ENCODE assay signal across 12 mouse cellular contexts in genomic region chr15:10506099-10506498, GRCm38 (mm10). TPM values are rescaled to one million over a fixed set of nuclear protein-coding genes. Genes with fewer than 3 reads are reported as not detected.
DNase-seq lines count a peak whose midpoint lies in the region; ATAC-seq lines count a peak whose summit lies in the region.
"Had no signal": no experiment of that assay in that cellular context is flagged by ENCODE, and none has a peak within 500 bp of the region (broad histone marks: within the 10 kb centered on the region; RNA-seq: fewer than 3 reads in every experiment).

No protein-coding gene starts in this region.

- H3K4me3 ChIP-seq in limb, embryonic 13.5 days, result no peak overlapping the region
- no peak overlapping the region for H3K4me3 ChIP-seq in forebrain, embryonic 16.5 days (replicated peaks; ENCODE audit: low read length)
- H3K4me3 ChIP-seq: neural tube, embryonic 13.5 days had no signal

- WGBS in limb, embryonic 13.5 days, result 23% methylated on average over 11 of the region's 11 CpGs
- WGBS in forebrain, embryonic 16.5 days, result 78% methylated on average over 11 of the region's 11 CpGs

- H3K9ac ChIP-seq in limb, embryonic 13.5 days, result no peak overlapping the region
- no peak overlapping the region for H3K9ac ChIP-seq in forebrain, embryonic 16.5 days (replicated peaks; ENCODE audit: low read depth, low read length)
- H3K9ac ChIP-seq: neural tube, embryonic 13.5 days had no signal

- H3K4me2 ChIP-seq in limb, embryonic 13.5 days (replicated peaks), result peak overlapping the region; percentile 26
- no peak overlapping the region for H3K4me2 ChIP-seq in forebrain, embryonic 16.5 days (ENCODE audit: low read length)
- H3K4me2 ChIP-seq: neural tube, embryonic 13.5 days had no signal

- H3K27me3 ChIP-seq in limb, embryonic 13.5 days, result no peaks in the 10 kb centered on the region
- no peaks in the 10 kb centered on the region for H3K27me3 ChIP-seq in forebrain, embryonic 16.5 days (replicated peaks; ENCODE audit: control insufficient read depth, insufficient read depth, low read length)
- H3K27me3 ChIP-seq: neural tube, embryonic 13.5 days had no signal

- ATAC-seq in limb, embryonic 13.5 days (ENCODE audit: low FRiP score, low read depth), result no peak
- no peak for ATAC-seq in granulocyte monocyte progenitor cell, adult 5-6 weeks (replicated peaks; ENCODE audit: poor library complexity, severe bottlenecking)
- no peak for ATAC-seq in forebrain, embryonic 16.5 days
- ATAC-seq: intestine, embryonic 16.5 days had no signal

- H3K9me3 ChIP-seq in limb, embryonic 13.5 days, result no peaks in the 10 kb centered on the region
- H3K9me3 ChIP-seq in forebrain, embryonic 16.5 days (ENCODE audit: control insufficient read depth, low read length), result no peaks in the 10 kb centered on the region
- H3K9me3 ChIP-seq: neural tube, embryonic 13.5 days had no signal

- no peaks in the 10 kb centered on the region for H3K36me3 ChIP-seq in limb, embryonic 13.5 days
- H3K36me3 ChIP-seq in forebrain, embryonic 16.5 days (ENCODE audit: control insufficient read depth, insufficient read depth), result no peaks in the 10 kb centered on the region
- H3K36me3 ChIP-seq: neural tube, embryonic 13.5 days had no signal

- 0 out of 2 replicates have a peak, but pooled peaks cover 4% of the 10 kb centered on the region for H3K4me1 ChIP-seq in limb, embryonic 13.5 days
- H3K4me1 ChIP-seq in forebrain, embryonic 16.5 days (replicated peaks; ENCODE audit: control insufficient read depth, insufficient read depth, low read length), result no peaks in the 10 kb centered on the region
- H3K4me1 ChIP-seq: neural tube, embryonic 13.5 days had no signal

- peak; percentile 22 to 29 for DNase-seq in cerebellum, postnatal 14 days
- DNase-seq in cerebellum, adult 11-12 months, result no peak
- DNase-seq in embryo, embryonic 11 days, result peak; percentile 54
- peak; percentile 27 to 39 for DNase-seq in heart, adult 9 months (ENCODE audit: low spot score in 2 of 2)
- no peak for DNase-seq in liver

- H3K27ac ChIP-seq in limb, embryonic 13.5 days, result no peak overlapping the region
- no peak overlapping the region for H3K27ac ChIP-seq in forebrain, embryonic 16.5 days (ENCODE audit: low read length)
- H3K27ac ChIP-seq: neural tube, embryonic 13.5 days had no signal

RNA-seq across cellular contexts. Expression of gene Rad1, which starts 20.3 kb away (rescaled TPM):
- polyA plus RNA-seq in limb, embryonic 13.5 days (2015; fragmentation: Nextera tagmentation; extraction: Ambion mirVana), result 36.0 and 38.7 TPM in 2 replicates
- total RNA-seq in granulocyte monocyte progenitor cell, adult 5-6 weeks (2014; fragmentation: Nextera tagmentation), result 23.2 and 43.9 TPM in 2 replicates
- 22.8 and 33.6 TPM in 2 replicates for total RNA-seq in granulocyte monocyte progenitor cell, adult 5-6 weeks (2017)
- polyA plus RNA-seq in forebrain, embryonic 16.5 days (2015; fragmentation: Nextera tagmentation; extraction: Ambion mirVana), result 26.9 and 31.0 TPM in 2 replicates

RNA-seq across cellular contexts. Expression of gene Brix1, which starts 20.4 kb away (rescaled TPM):
- 111 and 114 TPM in 2 replicates for polyA plus RNA-seq in limb, embryonic 13.5 days (2015; fragmentation: Nextera tagmentation; extraction: Ambion mirVana)
- total RNA-seq in granulocyte monocyte progenitor cell, adult 5-6 weeks (2014; fragmentation: Nextera tagmentation), result 48.3 and 51.3 TPM in 2 replicates
- 39.3 and 41.8 TPM in 2 replicates for total RNA-seq in granulocyte monocyte progenitor cell, adult 5-6 weeks (2017)
- polyA plus RNA-seq in forebrain, embryonic 16.5 days (2015; fragmentation: Nextera tagmentation; extraction: Ambion mirVana), result 67.6 and 77.0 TPM in 2 replicates

RNA-seq across cellular contexts. Expression of gene Dnajc21, which starts 35.8 kb away (rescaled TPM):
- polyA plus RNA-seq in limb, embryonic 13.5 days (2015; fragmentation: Nextera tagmentation; extraction: Ambion mirVana), result 12.1 and 12.3 TPM in 2 replicates
- 17.6 and 30.3 TPM in 2 replicates for total RNA-seq in granulocyte monocyte progenitor cell, adult 5-6 weeks (2014; fragmentation: Nextera tagmentation)
- 28.7 and 33.1 TPM in 2 replicates for total RNA-seq in granulocyte monocyte progenitor cell, adult 5-6 weeks (2017)
- polyA plus RNA-seq in forebrain, embryonic 16.5 days (2015; fragmentation: Nextera tagmentation; extraction: Ambion mirVana), result 7.5 and 9.9 TPM in 2 replicates

RNA-seq across cellular contexts. Expression of gene Ttc23l, which starts 52.4 kb away (rescaled TPM):
- not detected in 2 replicates for polyA plus RNA-seq in limb, embryonic 13.5 days (2015; fragmentation: Nextera tagmentation; extraction: Ambion mirVana)
- total RNA-seq in granulocyte monocyte progenitor cell, adult 5-6 weeks (2014; fragmentation: Nextera tagmentation), result not detected in 2 replicates
- total RNA-seq in granulocyte monocyte progenitor cell, adult 5-6 weeks (2017), result not detected in 2 replicates
- polyA plus RNA-seq in forebrain, embryonic 16.5 days (2015; fragmentation: Nextera tagmentation; extraction: Ambion mirVana), result not detected in 2 replicates
- polyA plus RNA-seq: frontal cortex, adult 2 months; intestine, embryonic 16.5 days; lung, embryonic 16.5 days; neural tube, embryonic 13.5 days had no signal

Comparison
In these comparisons a context has a peak if more than half of its experiments do, and no peak if none do; other contexts are left out.
1. DNase-seq: peak in cerebellum, postnatal 14 days (2 of 2), embryo, embryonic 11 days (single experiment) and heart, adult 9 months (2 of 2); none in cerebellum, adult 11-12 months (single experiment) and liver (single experiment).